Mouse (Mus musculus) c-Kit-negative CD71-positive TER-119-positive erythroid progenitor cells, embryonic 14.5 days (primary cell): ENCODE results near the gene Cdc27.
"Not testable (repeated sequence)": the region's sequence is repeated elsewhere in the genome, so short reads cannot be mapped to it uniquely, and the experiment has no call there.

Experiments used
- DNase-seq: peaks from one replicate; pipeline ENCODE4 v3.0.0-alpha.2; 2013; ENCODE audit warnings: low read depth, low spot score

Cdc27 gene

DNA sequence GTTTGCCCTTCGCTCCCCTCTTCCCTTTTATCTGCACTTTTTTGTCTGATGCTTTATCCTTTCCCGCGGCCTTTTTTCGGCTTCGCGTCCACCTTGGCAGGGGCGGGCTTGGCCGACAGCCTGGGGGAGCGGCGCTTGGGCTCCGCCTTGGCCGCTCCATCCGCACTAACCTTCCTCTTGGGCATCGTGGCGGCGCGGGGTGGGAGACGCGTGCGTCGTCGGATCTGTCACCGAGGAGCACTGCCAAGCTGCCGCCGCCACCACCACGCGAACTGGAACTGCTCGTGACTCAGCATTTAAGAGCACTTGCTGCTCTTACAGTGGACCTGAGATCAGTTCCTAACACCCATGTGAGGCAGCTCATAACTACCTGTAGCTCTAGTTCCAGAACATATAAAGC, 21.0 kb upstream of the Cdc27 start:
- DNase-seq: not testable (repeated sequence)

DNA sequence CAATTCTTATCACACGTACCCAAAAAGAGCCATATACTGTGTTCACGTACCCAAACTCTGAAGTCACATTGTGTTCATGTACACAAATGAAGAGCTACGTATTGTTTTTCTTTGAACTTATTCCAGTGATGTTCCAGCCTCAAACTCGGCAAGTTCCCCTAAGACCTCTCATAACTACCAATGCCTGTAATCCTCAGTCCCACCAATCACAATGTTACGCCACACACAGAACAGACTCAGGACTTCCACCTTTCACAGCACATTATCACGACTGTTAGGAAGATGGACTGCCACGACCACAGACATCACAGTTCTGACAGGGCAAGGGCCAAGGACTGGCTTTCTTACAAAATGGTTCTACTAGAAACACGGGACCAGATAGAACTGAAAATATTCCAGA, 20.1 kb upstream of the Cdc27 start:
- DNase-seq: not testable (repeated sequence)

DNA sequence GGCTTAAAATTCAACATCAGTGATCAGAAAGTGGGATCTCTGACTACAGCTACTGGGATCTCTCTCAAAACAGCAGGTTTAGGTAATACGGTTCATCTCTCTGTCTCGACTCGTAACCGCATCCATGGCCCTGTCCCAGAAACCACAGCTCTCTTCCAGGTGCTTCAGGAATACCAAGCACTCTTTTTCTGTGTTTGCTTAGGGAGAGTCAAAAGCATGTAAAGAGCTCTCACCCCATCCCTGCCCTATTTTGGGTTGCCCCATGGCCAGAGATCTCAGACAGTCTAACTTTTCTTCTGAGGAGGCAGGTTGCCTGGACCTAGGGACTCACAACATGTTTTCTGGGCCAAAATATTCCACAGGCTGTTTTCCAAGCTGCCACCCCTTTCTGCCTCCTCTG, 17.9 kb upstream of the Cdc27 start:
- no peak for DNase-seq

DNA sequence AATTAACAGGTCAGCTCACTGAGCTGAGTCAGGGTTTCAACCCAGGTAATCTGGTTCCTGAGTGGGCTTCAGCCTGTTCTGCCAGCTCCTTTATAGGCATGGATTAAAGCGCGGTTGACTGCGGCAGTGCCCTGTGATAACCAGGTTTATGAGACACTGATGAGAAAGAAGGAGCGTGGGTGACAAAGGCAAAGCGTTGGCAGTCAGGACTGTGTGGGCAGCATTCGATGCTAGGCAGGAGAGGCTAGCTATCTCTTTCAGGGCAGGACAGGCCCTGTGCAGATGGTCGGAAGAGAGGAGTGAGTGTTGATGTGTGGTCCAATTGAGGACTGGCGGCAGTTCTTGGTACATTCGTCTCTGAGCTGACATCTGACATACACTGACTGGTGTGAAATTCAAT, 17.3 kb upstream of the Cdc27 start:
- DNase-seq: no peak

DNA sequence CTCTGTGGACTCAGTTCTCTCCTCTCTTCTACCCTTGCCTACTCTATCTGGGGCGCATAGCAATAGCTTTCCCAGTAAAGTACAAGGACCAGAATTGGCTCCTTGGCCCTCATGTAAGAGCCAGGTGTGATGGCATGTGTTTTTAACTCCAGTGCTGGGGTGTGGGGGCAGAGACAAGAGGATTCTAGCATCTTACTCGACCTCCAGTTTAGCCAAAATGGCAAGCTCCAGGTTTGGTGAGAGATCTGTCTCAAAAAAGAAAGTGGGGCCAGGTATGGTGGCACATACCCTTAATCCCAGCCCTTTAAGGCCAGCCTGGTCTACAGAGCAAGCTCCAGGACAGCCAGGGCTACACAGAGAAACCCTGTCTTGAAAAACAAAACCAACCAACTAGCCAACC, 16.4 kb upstream of the Cdc27 start:
- DNase-seq: no peak

DNA sequence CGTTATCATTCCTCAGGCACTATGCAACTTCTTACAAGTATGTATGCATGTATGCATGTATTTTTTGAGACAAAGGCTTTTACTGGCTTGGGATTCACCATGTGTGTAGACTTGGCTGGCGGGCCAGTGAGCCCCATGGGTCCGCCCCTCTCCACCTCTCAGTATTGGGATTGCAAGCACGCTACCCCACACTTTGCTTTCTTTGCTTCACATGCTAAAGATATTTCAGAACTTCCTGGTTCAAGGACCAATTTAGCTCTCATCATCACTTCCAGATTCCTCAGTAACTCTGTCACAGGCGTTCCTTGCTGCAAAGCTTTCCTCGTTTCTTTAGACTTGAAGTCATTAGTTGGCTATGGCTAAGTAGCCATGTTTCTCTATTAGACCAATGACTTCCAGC, 15.7 kb upstream of the Cdc27 start:
- no peak for DNase-seq

DNA sequence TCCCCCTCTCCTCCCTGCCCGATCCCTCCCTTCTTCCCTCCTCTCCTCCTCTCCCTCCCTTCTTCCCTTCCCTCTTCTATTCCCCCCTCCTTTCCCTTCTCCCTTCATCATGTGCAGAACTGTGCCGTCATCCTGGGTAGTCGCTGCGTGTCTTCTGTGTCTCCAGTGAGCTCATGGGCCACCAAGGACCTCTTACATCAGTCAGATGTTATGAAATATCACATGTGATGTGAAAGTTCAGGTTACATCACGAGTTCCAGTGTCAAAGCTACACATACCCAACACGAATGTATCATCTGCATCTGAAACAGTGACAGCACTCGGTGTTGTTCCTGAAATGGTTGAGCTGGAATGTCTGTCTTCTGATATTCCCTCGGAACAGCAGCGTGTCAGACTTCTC, 14.8 kb upstream of the Cdc27 start:
- no peak for DNase-seq

DNA sequence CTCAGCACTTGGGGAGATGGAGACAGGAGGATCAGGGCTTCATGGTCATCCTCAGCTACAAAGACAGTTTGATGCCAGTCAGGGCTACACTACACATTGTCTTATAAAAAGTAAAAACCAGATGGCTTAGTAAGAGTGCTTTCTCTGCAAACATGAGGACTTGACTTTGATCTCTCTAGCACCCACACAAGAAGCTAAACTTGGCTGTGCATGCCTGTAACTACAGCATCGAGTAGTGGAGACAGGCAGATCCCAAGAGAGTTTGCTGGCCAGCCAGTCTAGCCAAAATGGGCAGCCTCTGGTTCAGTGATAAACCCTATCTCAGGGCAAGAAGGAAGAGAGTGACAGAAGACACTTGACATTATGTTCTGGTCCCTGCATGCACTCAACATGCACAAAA, 13.1 kb upstream of the Cdc27 start:
- no peak for DNase-seq

DNA sequence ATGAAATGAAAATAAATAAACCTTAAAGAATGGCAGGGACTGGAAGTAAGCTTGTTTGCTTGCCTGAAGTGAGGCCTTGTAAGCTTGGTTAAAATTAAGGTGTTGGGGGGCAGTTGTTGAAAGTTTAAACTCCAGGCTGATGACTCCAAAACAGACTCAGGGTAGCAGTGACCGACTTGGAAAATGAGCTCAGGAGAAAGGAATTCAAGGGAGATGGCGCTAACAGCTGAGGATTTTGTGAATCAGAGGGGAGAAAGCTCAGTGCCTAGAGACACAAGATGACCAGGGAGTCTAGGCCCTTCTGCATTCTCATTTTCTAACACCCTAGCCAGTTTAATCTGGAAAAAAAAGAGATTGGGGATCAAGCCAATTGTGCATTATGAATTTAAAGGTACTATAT, 10.6 kb upstream of the Cdc27 start:
- no peak for DNase-seq

DNA sequence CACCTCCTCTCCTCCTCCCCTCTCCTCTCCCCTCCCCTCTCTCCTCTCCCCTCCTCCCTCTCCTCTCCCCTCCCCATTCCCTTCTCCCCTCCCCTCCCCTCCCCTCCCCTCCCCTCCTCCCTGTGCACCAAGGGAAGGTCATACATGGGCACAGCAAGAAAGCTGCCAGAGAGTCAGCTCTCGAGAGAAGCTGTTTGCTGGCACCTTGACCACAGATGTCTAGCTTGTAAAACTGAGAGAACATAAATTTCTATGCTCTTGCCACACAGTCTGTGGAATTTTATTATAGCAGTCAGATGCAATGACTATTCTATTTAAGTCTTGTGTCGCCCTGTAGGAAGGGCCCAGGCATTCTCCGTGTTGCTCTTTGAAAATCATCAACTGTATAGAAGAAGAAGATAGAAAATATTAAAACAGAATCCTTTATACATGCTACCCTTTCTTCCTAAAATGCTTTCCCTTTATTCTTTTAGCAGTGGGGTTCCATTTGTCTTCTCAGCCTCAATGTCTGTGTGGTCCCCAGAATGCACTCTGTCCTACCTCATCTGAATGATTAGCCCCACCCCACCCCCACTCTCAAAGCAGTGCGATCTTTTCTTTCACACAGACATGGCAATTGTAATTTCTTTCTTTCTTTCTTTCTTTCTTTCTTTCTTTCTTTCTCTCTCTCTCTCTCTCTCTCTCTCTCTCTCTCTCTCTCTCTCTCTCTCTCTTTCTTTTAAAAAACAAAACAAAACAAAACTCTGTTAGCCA, 8.4 kb upstream of the Cdc27 start:
- no peak for DNase-seq

DNA sequence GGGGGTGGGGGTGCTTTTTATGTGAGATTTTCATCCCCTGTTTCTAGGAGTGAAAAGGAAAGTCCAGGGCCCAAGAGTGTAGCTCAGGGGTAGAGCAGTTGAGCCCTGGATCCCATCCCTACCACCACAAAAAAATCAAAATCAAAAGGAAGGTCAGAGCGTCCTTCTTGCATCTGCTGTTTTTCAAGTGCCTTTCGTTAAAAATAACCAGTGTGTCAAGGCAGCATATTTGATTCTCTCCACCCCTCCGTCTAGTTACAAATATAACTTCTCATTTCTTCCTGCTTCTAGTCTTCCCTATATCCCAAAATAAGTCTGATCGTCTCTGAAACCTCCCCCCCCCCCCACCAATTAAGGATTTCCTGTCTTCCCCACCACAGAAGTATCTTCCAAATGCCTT, 7.6 kb upstream of the Cdc27 start:
- DNase-seq: no peak

DNA sequence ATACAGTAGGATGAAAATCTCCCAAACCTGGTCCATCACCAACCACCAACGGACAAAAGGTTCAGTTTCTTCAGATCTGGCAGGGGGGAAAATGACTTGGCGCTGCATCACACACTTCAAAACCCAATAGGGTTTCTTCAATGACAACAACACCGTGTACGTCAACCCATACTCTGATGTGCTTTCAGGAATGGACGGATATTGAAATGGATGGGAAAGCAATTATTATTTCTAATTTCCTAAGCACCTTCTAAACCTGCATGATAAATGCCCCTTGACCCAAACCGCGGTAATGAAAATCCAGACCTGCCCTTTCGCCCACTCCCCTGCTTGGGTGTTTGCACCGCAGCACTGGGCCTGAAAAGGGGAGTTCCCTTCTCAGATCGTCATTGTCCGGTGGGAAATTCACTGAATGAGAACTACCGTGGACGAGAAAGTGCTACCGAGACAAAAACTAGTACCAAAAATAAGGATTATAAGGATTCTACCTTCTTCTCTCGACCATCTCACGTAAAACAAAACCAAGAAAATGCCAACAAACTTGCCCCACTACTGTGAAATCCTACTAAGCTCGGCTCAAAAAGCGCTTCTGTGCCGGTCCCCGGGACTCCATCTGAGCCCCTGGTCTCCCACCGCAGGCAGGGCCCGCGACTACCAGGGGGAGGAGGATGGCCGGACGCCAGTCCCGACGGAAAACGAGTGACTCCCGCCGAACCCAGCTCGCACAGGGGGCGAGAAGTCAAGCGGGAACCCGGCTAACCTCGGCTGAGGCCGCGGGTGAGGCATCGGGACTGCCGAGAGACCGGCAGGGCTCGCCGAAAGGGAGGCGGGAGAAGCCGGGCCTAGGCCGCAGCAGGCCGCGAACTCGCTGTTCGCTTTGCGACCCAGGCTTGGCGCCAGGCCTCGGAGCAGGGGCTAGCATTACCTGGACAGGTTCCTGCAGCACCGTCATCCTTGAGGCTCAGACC, 698 bp downstream of the Cdc27 start:
- peak; percentile 38 for DNase-seq

DNA sequence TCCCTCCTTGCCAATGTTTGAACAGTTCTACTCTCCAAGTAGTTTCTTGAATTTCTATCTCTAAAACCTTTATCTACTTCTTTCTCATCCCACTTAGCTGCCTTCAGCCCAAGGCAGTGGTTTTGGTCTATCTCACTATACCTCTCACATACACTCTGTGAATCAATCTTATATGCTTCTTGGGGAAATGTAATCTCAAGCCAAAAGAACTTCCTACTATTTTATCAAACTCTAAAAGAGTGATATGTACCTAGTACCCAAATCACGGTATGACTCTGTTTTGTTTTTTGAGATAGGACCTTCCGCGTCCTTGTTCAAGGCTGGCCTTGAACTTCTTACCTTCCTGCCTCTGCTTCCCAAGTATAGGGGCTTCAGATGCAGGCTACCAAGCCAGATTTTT, 2.9 kb downstream of the Cdc27 start:
- DNase-seq: no peak

DNA sequence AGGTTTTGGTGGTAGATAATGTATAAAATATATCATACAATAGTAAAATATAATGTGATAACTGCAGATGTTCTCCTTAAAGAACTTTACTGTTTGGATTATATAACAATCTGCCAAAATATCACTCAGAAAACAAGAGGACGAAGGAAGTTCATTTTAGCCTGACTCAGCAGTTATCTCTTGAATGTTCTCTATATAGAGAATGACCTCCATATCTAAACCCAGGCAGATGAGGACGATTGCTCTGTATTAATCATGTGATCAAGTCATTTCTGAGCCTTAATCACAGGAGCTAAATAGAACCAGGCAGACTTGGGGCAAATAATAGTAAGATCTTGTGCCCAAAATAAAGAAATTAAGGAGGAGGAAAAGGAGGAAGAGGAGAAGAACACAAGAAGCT, 5.9 kb downstream of the Cdc27 start:
- DNase-seq: no peak

DNA sequence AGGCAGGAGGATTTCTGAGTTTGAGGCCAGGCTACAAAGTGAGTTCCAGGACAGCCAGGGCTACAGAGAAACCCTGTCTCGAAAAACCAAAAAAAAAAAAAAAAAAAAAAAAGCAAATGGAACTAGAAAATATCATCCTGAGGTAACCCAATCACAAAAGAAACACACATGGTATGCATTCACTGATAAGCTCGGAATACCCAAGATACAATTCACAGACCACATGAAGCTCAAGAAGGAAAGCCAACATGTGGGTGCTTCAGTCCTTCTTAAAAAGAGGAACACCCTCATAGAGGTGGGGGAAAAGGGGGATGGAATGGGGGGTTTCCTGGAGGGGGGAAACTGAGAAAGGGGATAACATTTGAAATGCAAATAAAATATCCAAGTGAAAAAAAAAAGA, 7.1 kb downstream of the Cdc27 start:
- DNase-seq: not testable (repeated sequence)

DNA sequence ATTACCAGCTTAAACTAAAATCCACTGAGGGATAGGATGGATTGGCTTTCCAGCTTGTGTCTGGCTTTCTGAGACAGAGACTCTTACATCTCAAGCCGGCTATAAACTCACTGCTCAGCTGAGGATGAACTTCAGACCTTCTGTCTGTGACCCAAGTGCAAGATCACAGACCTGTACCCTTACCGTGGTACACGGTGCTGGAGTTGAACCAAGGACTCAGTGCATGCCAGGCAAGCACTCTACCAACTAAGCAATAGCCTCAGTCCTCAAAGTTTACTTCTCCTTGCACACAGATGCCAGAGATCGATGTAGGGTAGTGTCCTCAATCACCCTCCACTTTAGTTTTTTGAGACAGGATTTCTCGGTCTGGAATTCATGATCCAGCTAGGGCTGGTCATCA, 10.6 kb downstream of the Cdc27 start:
- DNase-seq: no peak

DNA sequence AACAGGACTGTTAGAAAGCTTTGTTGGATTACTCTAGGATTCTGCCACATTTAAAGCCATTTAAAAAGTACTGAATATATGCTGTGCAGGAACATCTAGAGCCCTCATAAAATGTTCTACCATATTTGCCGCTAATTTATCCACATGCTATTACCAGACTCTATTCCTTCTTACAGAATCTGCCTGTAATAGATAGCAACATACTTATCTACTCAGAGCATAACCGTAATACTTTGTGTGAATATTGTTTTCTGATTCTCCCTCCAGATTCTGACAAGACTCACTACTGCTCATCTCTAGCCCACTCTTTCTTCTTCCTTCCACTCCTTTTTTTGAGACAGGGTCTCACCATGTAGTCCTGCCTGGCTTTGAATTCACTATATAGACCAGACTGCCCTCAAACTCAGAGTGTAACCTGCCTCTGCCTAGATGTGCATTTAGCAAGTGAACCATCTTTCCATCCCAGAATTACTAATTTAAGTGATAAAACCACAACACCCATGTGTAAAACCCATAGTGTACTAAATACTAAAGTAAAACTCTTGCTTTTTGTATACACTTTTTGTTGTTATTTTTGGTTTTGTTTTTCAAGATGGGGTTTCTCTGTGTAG, 12.4 kb downstream of the Cdc27 start:
- DNase-seq: no peak

DNA sequence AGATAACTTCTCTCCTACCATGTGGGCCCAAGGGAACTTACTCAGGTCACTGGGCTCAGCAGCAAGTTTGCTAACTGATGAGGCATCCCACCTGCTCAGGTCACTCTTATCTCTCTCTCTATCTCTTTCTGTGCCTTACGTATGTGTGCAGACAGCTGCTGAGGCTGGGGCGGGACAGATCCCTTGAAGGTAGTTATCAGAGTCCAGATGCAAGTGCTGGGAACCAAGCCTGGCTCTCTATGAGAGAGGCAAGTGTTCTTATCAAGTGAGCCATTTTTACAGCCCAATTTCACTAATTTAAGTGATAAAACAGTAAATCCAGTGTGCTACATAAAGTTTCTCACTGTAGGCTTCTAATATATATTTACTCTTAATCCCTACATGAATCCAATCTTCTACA, 13.6 kb downstream of the Cdc27 start:
- DNase-seq: no peak

DNA sequence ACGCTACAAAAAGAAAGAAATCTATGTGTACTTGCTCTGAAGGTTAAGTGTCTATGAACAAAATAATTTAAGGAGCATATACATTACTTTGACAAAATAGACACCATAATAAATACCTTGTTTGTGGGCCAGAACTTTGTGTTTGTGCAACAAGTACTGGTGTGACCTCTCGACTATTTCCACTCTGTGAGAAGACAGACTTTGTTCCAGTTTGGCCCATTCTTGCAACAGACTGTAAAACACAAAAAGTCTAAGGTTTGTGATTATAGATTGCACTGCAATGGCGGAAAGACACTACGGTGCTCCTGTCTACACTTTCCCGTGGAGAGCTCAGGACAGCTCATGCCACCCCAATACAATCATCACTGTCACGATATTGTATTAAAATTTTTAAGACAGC, 24.5 kb downstream of the Cdc27 start:
- DNase-seq: no peak

DNA sequence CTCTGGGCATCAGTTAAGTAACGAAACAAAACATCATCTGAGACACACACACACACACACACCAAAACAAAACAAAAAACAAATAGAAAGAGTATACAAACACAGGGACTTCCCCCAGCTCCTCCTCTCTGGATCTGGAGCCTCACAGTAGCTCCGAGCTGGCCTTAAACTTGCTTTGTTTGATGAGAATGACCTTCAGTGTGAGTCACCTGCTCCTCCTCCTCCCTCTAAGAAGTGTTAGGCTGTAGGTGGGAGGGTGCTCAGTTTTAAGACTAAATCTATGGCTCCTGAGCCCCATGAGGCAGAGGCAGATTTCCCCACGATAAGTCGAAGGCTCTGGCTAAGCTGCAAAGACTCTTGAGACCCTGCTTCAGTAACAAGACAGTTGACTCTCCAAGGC, 38.0 kb downstream of the Cdc27 start:
- DNase-seq: no peak

DNA sequence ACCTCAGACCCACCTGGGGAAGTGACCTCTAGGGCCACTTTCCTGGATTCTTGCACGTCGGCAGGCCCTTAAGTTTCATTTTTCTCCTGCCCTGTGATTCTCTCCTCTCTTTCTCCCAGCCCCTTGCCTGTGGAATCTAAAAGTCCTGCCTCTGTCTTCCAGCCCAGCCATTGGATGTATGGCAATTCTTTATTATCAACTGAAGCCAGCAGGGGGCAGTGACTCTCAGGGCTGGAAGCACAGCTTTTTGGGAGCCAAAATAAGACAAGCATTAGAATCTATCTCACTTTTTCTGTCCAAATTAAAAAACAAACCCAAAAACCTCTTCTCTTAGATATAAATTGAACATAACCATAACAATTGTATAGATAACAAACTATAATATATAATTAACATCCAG, 39.8 kb downstream of the Cdc27 start:
- DNase-seq: peak; percentile 3

DNA sequence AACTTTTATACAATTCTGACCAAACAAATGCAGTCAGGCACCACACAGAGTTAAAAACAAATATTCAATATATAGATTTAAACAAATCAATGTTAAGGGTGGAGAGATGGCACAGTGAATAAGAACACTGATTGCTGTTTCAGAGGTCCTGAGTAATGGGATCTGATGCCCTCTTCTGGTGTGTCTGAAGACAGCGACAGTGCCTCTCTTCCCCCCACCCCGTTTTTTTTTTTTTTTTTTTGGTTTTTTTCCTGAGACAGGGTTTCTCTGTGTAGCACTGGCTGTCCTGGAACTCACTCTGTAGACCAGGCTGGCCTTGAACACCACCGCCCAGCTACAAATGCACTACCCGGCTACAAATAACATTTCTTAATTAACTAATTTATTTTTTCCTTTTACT, 42.0 kb downstream of the Cdc27 start:
- no peak for DNase-seq

DNA sequence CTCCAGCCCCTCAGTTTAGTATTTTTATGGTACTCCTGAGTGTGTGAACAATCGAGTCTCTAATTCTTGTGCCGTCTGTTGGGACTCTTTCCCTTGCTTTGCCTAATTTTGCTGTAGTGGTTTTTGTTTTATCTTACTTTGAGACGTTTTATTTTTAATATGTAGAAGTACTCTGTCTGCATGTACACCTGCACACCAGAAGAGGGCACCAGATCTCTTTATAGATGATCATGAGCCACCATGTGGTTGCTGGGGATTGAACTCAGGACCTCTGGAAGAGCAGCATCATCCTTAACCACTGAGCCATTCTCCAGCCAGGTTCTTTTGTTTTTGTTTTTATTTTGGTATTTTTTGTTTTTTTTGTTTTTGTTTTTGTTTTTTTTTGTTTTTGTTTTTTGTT, 62.1 kb downstream of the Cdc27 start:
- DNase-seq: no peak
